Mouse (Mus musculus) forebrain, embryonic 16.5 days (tissue): ENCODE data around the gene Sirt2. TPM values are rescaled to one million over a fixed set of nuclear protein-coding genes. Genes with fewer than 3 reads are reported as not detected.

Experiments used
- ATAC-seq: fragments of 200-750 bp; cut with Nextera tagmentation; 2 replicates; pipeline ENCODE4 v1.8.0; 2017; ENCODE audit warnings: mild to moderate bottlenecking, moderate library complexity
- H3K27ac ChIP-seq: fragments of 300-500 bp; sonication (generic); 2 replicates; pipeline ENCODE4 v1.5.1; 2014; ENCODE audit warnings: low read length, control low read depth
- H3K27me3 ChIP-seq: fragments of 300-500 bp; sonication (generic); replicated peaks from 2 replicates; pipeline ENCODE4 v1.6.1; 2014; ENCODE audit warnings: low read length; ENCODE audit not compliant: control insufficient read depth, insufficient read depth
- H3K36me3 ChIP-seq: fragments of 300-500 bp; sonication (generic); 2 replicates; pipeline ENCODE4 v1.6.1; 2014; ENCODE audit not compliant: control insufficient read depth, insufficient read depth
- H3K4me1 ChIP-seq: fragments of 300-500 bp; sonication (generic); replicated peaks from 2 replicates; pipeline ENCODE4 v1.6.1; 2014; ENCODE audit warnings: low read length; ENCODE audit not compliant: control insufficient read depth, insufficient read depth
- H3K4me2 ChIP-seq: fragments of 300-500 bp; sonication (generic); 2 replicates; pipeline ENCODE4 v1.6.1; 2014; ENCODE audit warnings: mild to moderate bottlenecking, low read length, control low read depth
- H3K4me3 ChIP-seq: fragments of 300-500 bp; sonication (generic); replicated peaks from 2 replicates; pipeline ENCODE4 v1.5.1; 2014; ENCODE audit warnings: mild to moderate bottlenecking, low read length, control low read depth
- H3K9ac ChIP-seq: fragments of 300-500 bp; sonication (generic); replicated peaks from 2 replicates; pipeline ENCODE4 v1.6.1; 2014; ENCODE audit warnings: low read depth, low read length, control low read depth
- H3K9me3 ChIP-seq: fragments of 300-500 bp; sonication (generic); 2 replicates; pipeline ENCODE4 v1.6.1; 2016; ENCODE audit warnings: low read length; ENCODE audit not compliant: control insufficient read depth
- WGBS: fragments of 180-500 bp; shearing (Covaris S2); extraction: QIAGEN DNeasy Blood & Tissue Kit; methylation state at CpG from one replicate; pipeline ENCODE4 v1.1.7; 2014; 5-methylcytosine and 5-hydroxymethylcytosine counted together
- polyA plus RNA-seq: library from polyadenylated mRNA; unstranded; fragments of >200 nt; fragmentation: Nextera tagmentation; extraction: Ambion mirVana; gene quantifications from 2 replicates; pipeline ENCODE4 v1.2.1, GENCODE M21; 2015

Sirt2 gene
- polyA plus RNA-seq, 1 experiment from 2014 or later: 122 TPM

DNA sequence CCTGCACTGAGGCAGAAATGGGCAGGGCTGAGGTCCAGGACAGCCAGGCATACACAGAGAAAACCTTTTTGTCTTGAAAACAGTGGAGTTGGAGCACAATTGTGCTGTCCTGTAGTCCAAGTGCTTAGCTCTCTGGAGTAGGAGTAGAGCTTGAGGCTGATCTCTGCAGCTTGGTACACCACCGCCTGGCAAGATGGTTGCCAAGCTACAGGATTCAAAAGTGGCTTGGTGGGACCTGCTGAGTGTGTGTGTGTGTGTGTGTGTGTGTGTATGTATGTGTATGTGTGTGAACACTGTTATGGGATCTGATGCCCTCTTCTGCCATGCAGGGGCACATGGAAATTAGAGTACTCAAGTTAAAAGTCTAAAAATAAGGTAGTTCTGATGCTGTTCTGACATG is 56.0 kb downstream of the Sirt2 start:
- Histone ChIP-seq H3K4me3 (no peak overlapping the region), H3K27ac (no peak overlapping the region), H3K4me2 (no peak overlapping the region), H3K9me3 (no peaks in the 10 kb centered on the region), H3K36me3 (peaks cover 39% of the 10 kb centered on the region), H3K9ac (no peak overlapping the region), H3K4me1 (peaks cover 14% of the 10 kb centered on the region), H3K27me3 (no peaks in the 10 kb centered on the region)
- no peak for ATAC-seq
- WGBS: 54% methylated on average over 1 of the region's 1 CpGs

DNA sequence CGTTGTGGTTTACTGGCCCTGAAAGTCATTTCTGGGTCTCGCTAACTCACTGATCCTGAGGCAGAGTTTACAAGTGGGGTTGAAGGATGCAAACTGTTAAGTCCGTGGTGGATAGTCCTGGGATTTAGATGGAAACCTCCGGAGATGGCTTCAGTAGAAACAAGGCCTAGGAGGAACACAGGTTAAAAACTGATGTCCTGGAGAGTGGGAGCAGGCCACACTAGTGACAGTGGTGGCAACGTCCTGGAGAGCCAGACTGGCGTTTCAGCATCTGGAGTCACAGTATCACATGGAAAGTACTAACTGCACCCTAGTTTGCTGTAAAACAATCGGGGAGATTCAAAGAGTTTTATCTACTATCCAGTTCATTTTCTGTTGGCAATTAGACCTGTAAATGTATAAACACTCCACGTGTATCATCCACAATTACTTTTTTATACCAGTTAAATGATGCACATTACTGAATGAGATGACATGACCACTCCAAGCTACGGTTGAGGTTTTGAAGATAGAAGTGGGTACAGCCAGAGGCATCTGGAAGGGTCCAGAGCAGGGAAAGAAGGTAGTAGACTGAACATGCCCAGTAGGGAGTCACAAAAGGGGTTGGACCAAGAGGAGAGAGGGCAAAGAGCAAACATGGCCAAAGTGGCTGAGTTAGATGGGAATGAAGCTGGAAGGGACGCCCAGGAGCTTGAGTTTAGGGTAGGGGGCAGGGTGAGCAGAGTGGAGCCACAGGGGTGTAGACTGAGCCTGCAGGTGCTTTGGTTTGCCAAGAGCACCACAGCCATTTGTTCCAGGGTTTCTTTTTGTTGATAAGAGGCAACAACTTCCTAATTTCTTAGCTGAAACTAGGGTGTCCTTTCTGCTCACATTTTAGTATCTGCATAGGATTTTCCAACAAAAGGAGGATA is 56.7 kb downstream of the Sirt2 start:
- H3K36me3 ChIP-seq: peaks cover 36% of the 10 kb centered on the region
- H3K27me3 ChIP-seq: no peaks in the 10 kb centered on the region
- H3K27ac ChIP-seq: no peak overlapping the region
- H3K9me3 ChIP-seq: no peaks in the 10 kb centered on the region
- no peak overlapping the region for H3K4me2 ChIP-seq
- H3K4me3 ChIP-seq: no peak overlapping the region
- no peak overlapping the region for H3K9ac ChIP-seq
- WGBS: 53% methylated on average over 10 of the region's 10 CpGs
- ATAC-seq: no peak
- peaks cover 14% of the 10 kb centered on the region for H3K4me1 ChIP-seq

DNA sequence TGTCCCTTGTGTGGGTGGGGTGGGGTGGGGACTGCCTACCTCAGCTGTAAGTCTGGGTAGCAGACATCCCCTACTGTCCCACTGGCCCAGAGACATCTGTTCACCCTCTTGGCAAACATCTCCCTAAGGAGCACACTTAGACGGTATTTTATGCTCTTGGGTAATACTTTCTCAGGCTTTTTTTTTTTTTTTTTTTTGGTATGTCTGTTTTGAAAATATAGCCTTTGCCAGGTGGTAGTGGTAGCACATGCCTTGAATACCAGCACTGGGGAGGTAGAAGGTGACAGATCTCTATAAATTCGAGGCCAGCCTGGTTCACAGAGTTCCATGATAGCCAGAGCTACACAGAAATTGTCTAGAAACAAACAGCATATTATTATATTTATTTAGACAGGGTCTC is 57.4 kb downstream of the Sirt2 start:
- peaks cover 14% of the 10 kb centered on the region for H3K4me1 ChIP-seq
- H3K27me3 ChIP-seq: no peaks in the 10 kb centered on the region
- no peak for ATAC-seq
- no peak overlapping the region for H3K4me2 ChIP-seq
- peaks cover 31% of the 10 kb centered on the region for H3K36me3 ChIP-seq
- WGBS: 63% methylated on average over 2 of the region's 2 CpGs
- H3K4me3 ChIP-seq: no peak overlapping the region
- H3K9ac ChIP-seq: no peak overlapping the region
- no peak overlapping the region for H3K27ac ChIP-seq
- no peaks in the 10 kb centered on the region for H3K9me3 ChIP-seq

DNA sequence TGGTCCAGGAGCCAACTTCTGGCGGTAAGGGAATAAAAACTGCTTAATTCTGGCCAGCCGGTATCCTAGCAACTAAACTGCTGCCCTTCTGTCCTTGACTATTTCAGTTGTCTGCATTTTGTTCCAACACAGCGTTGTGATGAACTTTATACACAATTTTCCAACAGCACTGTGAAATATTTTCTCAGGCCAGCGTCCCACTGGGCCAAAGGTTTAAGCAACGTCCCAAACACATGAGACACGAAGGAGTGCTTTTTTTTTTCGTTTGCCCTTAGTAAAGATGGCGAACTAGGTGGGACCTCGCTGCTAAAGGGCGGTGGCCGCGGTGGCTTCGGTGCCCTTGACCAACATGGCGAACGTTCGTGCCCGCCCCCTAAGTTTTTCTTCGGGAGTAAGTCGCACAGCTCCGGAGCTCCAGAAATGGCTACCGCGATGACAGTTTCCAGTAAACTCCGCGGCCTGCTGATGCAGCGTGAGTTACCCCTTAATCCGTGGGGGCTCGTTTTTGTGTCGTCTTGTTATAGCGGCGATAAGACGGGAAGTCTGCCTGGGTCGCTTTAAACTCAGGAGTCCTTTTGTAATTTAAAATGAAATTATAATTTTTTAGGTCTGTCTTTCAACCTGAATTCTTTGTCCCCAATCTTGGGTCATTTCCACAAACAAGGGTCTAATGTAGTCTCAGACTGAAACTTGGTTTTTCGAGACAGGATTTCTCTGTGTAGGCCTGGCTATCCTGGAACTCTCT is 58.6 kb downstream of the Sirt2 start, which contains the start of gene Ech1:
Ech1 (plus strand) TSS at position 277 of the 745 bp plus-strand sequence.
- Histone ChIP-seq H3K27ac (peak within 1 kb of the TSS; percentile 79), H3K4me3 (peak within 1 kb of the TSS; percentile 47), H3K36me3 (peaks cover 27% of the 10 kb centered on the region), H3K27me3 (no peaks in the 10 kb centered on the region), H3K9ac (peak within 1 kb of the TSS; percentile 58), H3K4me2 (peak within 1 kb of the TSS; percentile 69), H3K9me3 (no peaks in the 10 kb centered on the region), H3K4me1 (peaks cover 14% of the 10 kb centered on the region)
- 2% methylated on average over 33 of the region's 33 CpGs for WGBS
- ATAC-seq: peak; percentile 87

DNA sequence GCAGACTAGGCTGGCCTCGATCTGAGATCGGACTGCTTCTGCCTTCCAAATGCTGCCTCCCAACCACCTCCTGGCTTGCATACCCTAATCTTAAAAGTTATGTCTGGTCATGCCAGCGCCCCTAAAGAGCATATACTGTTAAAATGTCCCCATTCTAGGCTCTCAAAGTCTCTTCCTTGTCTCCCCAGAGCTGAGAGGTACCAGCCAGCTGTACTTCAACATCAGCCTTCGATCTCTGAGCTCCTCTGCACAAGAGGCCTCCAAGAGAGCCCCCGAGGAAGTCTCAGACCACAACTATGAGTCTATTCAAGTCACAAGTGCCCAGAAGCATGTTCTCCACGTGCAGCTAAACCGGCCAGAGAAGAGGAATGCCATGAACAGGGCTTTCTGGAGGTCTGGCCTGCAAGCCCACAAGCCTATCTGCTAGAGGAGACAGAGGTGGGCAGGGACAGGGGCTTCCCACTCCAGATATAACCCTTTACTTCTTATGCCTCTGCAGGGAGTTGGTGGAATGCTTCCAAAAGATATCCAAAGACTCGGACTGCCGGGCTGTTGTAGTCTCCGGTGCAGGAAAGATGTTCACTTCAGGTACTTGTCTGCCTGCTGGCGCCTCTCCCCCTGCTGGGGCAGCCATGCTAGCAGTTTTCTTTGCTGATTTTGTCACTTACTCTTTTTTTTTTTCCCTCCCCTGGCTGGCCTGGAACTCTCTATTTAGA is 59.3 kb downstream of the Sirt2 start:
- 64% methylated on average over 11 of the region's 11 CpGs for WGBS
- Histone ChIP-seq H3K36me3 (peaks cover 23% of the 10 kb centered on the region), H3K27me3 (no peaks in the 10 kb centered on the region), H3K4me1 (peaks cover 14% of the 10 kb centered on the region), H3K9me3 (no peaks in the 10 kb centered on the region), H3K4me2 (peak overlapping the region; percentile 69), H3K27ac (peak overlapping the region; percentile 37; the same call in 1 of the 2 replicates), H3K9ac (peak overlapping the region; percentile 58), H3K4me3 (peak overlapping the region; percentile 47)
- ATAC-seq: no peak

DNA sequence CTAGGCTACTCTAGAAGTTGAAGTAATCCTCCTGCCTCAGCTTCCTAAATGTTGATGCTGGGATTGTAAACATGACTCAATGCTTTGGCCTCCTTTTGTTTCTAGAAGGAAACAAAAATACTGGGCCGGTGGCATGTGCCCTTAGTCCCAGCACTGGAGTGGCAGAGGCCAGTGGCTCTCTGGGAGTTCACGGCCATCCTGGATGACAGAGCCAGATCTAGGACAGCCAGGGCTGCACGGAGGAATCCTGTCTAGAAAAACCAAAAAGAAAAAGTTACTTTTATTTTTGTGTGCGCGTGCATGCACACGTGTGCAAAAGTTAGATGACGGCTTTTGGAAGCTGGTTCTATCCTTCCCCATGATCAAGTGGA is 59.9 kb downstream of the Sirt2 start:
- ATAC-seq: no peak
- H3K9ac ChIP-seq: no peak overlapping the region
- H3K9me3 ChIP-seq: no peaks in the 10 kb centered on the region
- H3K36me3 ChIP-seq: peaks cover 17% of the 10 kb centered on the region
- H3K4me3 ChIP-seq: no peak overlapping the region
- H3K27me3 ChIP-seq: no peaks in the 10 kb centered on the region
- WGBS: 90% methylated on average over 7 of the region's 7 CpGs
- H3K4me1 ChIP-seq: peaks cover 14% of the 10 kb centered on the region
- H3K4me2 ChIP-seq: no peak overlapping the region
- H3K27ac ChIP-seq: no peak overlapping the region

DNA sequence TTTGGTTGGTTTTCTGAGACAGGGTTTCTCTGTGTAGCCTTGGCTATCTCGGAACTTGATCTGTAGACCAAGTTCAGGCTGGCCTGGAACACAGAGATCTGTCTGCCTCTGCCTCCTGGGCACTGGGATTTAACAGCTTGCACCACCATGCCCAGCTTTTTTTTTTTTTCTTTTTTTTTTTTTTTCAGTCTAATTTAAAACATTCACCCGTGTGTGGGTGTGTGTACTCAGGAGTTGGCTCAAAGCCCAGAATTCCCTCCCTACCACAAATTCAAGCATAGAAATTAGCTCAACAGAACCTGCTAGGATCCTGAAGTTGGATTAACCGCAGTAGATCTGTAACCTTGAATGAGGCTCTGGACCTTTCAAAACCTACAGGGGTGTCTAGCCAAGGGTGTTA is 60.8 kb downstream of the Sirt2 start:
- Histone ChIP-seq H3K27ac (no peak overlapping the region), H3K9me3 (no peaks in the 10 kb centered on the region), H3K4me1 (peaks cover 14% of the 10 kb centered on the region), H3K9ac (no peak overlapping the region), H3K4me2 (no peak overlapping the region), H3K4me3 (no peak overlapping the region), H3K27me3 (no peaks in the 10 kb centered on the region), H3K36me3 (peaks cover 10% of the 10 kb centered on the region; the same call in 1 of the 2 replicates)
- WGBS: 39% methylated on average over 3 of the region's 3 CpGs
- ATAC-seq: no peak; the same call in 1 of the 2 replicates

DNA sequence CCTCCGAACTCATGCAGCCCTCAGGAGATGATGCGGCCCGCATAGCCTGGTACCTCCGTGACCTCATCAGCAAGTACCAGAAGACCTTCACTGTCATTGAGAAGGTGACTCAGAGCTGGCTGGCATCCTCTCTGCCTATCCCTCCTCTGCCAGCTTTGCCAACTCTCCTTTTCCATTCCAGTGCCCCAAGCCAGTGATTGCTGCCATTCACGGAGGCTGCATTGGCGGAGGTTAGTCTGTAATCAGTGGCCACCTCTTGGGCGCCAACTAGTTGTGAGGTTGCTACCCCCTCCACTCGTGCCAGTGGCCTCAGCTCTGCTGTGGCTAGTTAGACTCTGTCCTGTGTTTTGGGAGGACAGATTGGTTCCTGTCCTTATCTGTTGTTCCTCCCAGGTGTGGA is 63.3 kb downstream of the Sirt2 start:
- Histone ChIP-seq H3K4me1 (peaks cover 9% of the 10 kb centered on the region), H3K27me3 (no peaks in the 10 kb centered on the region)

DNA sequence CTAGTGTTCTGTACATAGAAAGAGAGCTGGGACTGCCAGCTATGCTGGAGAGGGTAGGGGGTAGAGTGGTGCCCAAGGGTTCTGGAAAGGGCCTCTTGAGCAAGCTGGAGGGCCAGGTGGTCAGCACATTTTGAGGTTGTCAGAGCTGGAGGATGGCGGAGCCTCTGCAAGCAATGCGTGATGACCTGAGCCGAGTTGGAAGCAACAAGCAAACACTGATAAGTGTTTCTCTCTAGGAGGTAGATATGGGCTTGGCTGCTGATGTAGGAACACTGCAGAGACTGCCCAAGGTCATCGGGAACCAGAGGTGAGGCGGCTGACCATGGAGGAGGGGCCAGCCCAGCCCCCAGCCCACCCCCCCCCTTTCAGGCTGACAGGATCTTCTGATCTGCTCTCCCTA is 64.4 kb downstream of the Sirt2 start:
- H3K9me3 ChIP-seq: no peaks in the 10 kb centered on the region
- H3K4me1 ChIP-seq: peaks cover 2% of the 10 kb centered on the region
- ATAC-seq: no peak
- H3K4me2 ChIP-seq: no peak overlapping the region
- 0 out of 2 replicates have a peak, but pooled peaks cover 5% of the 10 kb centered on the region for H3K36me3 ChIP-seq
- no peaks in the 10 kb centered on the region for H3K27me3 ChIP-seq
- no peak overlapping the region for H3K4me3 ChIP-seq
- 97% methylated on average over 5 of the region's 5 CpGs for WGBS
- no peak overlapping the region for H3K27ac ChIP-seq
- H3K9ac ChIP-seq: no peak overlapping the region

More for the DNA sequence above, 63.3 kb downstream of the Sirt2 start:
- 0 out of 2 replicates have a peak, but pooled peaks cover 5% of the 10 kb centered on the region for H3K36me3 ChIP-seq
- H3K4me2 ChIP-seq: no peak overlapping the region
- no peak for ATAC-seq
- H3K9me3 ChIP-seq: no peaks in the 10 kb centered on the region
- H3K4me3 ChIP-seq: no peak overlapping the region
- WGBS: 88% methylated on average over 8 of the region's 8 CpGs
- no peak overlapping the region for H3K27ac ChIP-seq
- no peak overlapping the region for H3K9ac ChIP-seq
